Mouse (Mus musculus): ENCODE measurements around the gene Rab30. TPM values are rescaled to one million over a fixed set of nuclear protein-coding genes. Genes with fewer than 3 reads are reported as not detected.

Gene Rab30
- total RNA-seq, 1 experiment from 2014 or later = not detected

DNA sequence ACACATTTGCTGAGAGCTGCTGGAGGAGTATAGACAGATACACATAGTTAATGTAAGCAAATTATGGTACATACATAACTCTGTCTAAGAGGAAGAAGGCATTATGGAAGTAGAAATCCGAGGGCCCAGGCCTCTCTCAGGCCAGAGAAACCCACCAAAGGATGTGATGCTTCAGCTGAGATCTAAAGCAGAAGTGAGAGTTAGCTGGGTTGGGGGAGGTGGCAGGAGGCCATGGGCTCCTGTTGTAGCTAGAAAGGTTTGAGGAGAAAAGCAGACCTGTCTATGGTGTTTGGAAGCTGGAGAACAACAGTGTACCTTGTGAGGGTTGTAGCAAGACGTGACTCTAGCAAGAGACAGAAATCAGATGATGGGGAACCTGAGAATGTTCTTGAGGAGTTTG is 75.8 kb downstream of the Rab30 start:
- ATAC-seq (replicated peaks in 1 of 2; ENCODE audit: insufficient read depth in 1 of 2, low FRiP score in 2 of 2, low TSS enrichment in 1 of 2, low read depth in 1 of 2, poor library complexity in 2 of 2, severe bottlenecking in 2 of 2) = 0 out of 4 replicates have a peak, but pooled peaks of 1 of the 2 experiments have one; percentile 2

DNA sequence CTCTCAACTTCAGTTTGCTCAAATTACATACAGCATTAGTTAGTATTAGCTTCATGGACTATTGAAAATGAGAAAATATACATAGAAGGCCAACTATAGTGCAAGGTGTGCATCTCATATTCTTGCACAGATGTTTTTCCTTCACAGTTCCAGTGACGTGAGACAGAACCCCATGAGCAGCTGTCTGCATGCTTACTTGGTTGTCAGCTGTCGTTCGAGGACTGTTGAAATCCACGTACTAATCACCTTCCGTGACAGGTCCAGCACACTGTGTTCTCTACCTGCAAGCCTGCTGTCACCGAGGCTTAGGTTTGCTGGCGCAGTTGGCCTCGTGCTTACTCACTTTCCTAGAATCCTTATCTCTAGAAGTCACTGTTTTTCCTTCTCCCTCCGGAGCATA is 76.5 kb downstream of the Rab30 start:
- ATAC-seq (replicated peaks in 1 of 2; ENCODE audit: insufficient read depth in 1 of 2, low FRiP score in 2 of 2, low TSS enrichment in 1 of 2, low read depth in 1 of 2, poor library complexity in 2 of 2, severe bottlenecking in 2 of 2) = no peak

DNA sequence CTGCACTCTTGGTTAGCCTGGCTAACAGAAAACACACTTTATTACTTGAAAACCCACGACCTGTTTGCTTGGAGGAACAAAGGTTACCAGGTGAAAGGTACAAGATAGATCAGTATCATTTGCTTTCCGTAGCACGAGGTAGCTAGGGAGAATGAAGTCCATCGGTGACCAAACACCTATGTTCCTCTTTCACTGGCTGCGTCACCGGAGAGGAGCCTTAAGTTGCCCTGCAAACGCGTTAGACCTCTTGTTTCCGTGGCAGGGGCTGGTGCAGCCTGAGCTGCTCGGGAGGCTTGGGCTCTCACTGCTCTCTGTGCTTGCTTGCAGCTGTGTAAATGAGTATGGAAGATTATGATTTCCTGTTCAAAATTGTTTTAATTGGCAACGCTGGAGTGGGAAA is 78.3 kb downstream of the Rab30 start:
- ATAC-seq (replicated peaks in 1 of 2; ENCODE audit: insufficient read depth in 1 of 2, low FRiP score in 2 of 2, low TSS enrichment in 1 of 2, low read depth in 1 of 2, poor library complexity in 2 of 2, severe bottlenecking in 2 of 2) = no peak

DNA sequence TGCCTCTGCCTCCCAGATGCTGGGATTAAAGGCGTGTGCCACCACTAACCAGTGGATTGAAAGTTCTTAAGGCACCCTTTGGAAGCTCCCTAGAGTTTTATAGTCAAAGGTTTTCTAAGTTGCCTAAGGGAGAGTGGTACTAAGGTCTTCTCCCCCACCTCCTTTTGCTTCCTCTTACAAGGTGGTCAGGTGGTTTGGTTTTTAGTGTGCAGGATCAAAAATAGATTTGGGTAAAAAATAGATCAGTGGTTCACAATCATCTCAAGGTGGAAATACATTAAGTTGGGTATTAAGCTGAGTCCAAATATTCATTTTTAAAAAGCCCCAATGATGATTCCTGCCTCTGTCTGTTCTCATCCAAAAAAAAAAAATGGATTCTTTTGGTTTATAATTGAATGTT is 79.0 kb downstream of the Rab30 start:
- no peak for ATAC-seq (replicated peaks in 1 of 2; ENCODE audit: insufficient read depth in 1 of 2, low FRiP score in 2 of 2, low TSS enrichment in 1 of 2, low read depth in 1 of 2, poor library complexity in 2 of 2, severe bottlenecking in 2 of 2)

DNA sequence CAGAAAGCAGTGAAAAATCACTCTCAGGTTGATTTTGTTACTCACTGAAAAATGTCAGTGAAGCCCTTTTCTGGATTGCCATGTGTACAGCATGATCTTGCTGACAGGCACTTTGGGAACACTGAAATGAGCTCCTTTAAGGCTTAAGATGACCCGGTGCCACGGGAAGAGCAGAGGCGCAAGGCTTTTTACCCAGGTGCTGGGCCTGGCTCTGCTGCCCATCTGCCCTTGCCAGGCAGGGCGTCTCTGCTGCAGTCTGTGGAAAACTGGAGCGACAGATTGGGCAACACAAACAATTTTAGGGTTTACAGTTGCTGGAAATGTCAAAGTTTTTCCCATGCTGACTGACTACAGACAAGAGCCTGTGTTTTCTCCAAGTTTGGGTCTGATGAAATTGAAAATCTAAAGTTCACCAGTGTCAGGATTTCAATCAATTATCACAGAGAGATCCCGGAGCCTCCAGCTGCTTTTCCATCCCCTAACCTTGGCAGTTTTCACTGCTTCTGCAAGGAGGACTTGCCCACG is 79.6 kb downstream of the Rab30 start:
- ATAC-seq (replicated peaks in 1 of 2; ENCODE audit: insufficient read depth in 1 of 2, low FRiP score in 2 of 2, low TSS enrichment in 1 of 2, low read depth in 1 of 2, poor library complexity in 2 of 2, severe bottlenecking in 2 of 2) = no peak

DNA sequence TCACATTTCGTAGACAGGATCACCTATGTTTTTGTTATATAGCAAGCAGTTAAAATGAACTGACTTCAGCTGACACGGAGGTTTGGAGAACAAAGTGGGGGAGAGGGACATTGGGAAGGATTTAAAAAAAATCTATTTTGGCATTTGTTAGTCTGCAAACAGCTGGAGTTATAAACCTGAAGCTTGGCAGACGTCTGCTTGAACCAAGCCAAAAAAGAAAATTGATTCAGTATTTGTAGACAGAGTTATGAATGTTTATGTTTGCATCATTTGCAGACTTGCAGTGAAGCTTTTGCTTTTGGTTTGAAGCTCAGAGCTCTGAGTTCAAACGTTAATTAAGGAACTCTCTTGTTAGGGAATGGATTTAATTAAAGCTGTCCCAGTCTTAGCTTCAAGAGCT is 80.5 kb downstream of the Rab30 start:
- no peak for ATAC-seq (replicated peaks in 1 of 2; ENCODE audit: insufficient read depth in 1 of 2, low FRiP score in 2 of 2, low TSS enrichment in 1 of 2, low read depth in 1 of 2, poor library complexity in 2 of 2, severe bottlenecking in 2 of 2)

DNA sequence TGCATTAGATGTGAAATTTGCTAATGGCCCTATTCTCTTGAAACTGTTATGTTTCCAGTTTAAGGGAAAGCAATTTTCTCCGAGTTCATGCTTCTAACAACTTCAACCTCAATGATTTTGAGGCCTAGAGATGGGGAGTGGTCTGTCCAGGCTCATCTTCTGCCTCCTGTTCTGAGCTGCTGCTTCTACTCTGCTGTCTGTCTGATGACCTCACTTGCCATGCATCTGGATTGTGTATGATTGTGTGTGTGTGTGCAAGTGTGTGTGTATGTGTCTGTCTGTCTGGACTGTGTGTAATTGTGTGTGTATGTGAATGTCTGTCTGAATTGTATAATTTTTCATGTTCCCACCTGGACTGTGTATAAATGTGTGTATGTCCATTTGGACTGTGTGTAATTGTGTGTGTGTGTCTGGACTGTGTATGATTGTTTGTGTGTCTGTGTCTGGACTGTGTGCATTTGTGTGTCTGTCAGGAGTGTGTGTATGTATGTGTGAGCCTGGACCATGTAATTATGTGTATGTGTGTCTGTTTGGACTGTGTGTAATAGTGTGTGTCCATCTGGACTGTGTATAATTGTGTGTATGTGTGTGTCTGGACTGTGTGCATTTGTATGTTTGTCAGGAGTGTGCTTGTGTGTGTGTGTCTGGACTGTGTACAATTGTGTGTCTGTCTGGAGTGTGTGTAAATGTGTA is 81.2 kb downstream of the Rab30 start:
- ATAC-seq (replicated peaks in 1 of 2; ENCODE audit: insufficient read depth in 1 of 2, low FRiP score in 2 of 2, low TSS enrichment in 1 of 2, low read depth in 1 of 2, poor library complexity in 2 of 2, severe bottlenecking in 2 of 2) = no peak

DNA sequence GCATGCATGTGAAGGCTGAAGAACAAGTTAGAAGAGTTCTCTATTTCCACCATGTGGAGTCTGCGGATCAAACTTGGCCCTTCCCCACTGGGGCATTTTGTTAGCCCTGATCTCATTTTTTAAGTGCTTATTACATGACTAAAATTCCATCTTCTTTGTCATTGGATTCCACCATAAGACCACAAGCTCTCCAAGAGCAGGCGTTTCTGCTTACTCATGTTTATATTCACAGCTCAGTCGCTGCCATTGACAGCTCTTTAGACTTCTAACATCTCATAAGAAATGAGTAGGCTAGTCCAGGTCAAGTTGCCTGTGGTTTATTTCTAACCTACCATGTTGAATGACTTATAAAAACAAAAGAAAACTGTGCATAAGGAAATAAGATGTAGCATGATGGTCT is 84.8 kb downstream of the Rab30 start:
- ATAC-seq (replicated peaks in 1 of 2; ENCODE audit: insufficient read depth in 1 of 2, low FRiP score in 2 of 2, low TSS enrichment in 1 of 2, low read depth in 1 of 2, poor library complexity in 2 of 2, severe bottlenecking in 2 of 2) = no peak

DNA sequence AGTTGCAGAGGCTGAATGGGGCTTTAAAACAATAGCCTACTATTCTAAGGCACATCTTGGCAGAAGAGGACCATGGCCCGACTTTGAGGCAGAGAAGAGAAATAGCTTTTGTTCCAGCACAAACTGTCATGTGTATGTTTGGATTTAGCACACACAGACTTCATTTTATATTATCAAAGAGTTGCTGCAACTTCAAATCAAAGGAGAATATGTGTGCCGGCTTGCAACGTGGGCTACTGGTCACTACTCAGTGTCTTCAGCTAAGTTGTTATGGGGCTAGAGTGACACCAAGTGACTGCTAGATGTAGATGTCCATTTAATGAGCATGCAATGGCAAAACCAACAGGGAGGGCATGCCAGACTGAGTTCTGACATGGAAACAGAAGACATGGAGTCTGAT is 86.6 kb downstream of the Rab30 start:
- no peak for ATAC-seq (replicated peaks in 1 of 2; ENCODE audit: insufficient read depth in 1 of 2, low FRiP score in 2 of 2, low TSS enrichment in 1 of 2, low read depth in 1 of 2, poor library complexity in 2 of 2, severe bottlenecking in 2 of 2)

DNA sequence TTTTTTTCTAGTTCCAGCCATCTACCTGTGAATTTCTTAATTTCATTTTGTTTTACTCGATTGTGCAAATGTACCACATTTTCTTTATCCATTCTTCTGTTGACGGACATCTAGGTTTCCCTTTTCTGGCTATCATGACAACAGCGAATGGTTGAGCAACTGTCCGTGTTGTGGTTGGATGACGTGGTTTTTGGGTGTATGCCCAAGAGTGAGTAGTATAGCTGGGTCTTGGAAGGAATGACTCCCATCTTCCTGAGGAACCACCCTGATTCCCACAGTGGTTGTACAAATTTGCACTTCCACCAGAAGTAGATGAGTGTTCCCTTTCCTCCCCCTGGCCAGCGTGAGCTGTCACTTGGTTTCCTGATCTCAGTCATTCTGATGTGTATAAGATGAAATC is 91.0 kb downstream of the Rab30 start:
- ATAC-seq (replicated peaks in 1 of 2; ENCODE audit: insufficient read depth in 1 of 2, low FRiP score in 2 of 2, low TSS enrichment in 1 of 2, low read depth in 1 of 2, poor library complexity in 2 of 2, severe bottlenecking in 2 of 2) = peak in 1 of 2 experiments; percentile 33; a peak in 1 of 4 replicates

DNA sequence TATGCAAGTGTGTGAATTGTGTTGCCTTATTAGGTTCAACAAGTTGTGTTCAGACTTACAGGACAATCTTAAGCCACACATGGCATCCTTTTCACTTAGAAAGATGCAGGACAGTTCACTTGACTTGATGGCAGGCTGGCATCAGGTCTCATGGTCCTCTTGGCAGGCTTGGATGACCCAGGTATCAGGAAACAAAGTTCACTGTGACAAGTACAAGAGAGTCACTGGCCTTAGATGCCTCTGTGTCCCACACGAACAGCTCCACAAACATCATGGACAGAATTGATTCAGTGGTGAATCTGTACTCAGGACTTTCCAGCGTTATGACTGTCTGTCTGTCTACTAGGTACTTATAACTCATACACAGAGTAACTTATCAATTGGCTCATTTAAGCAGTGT is 93.0 kb downstream of the Rab30 start:
- ATAC-seq (replicated peaks in 1 of 2; ENCODE audit: insufficient read depth in 1 of 2, low FRiP score in 2 of 2, low TSS enrichment in 1 of 2, low read depth in 1 of 2, poor library complexity in 2 of 2, severe bottlenecking in 2 of 2) = no peak

DNA sequence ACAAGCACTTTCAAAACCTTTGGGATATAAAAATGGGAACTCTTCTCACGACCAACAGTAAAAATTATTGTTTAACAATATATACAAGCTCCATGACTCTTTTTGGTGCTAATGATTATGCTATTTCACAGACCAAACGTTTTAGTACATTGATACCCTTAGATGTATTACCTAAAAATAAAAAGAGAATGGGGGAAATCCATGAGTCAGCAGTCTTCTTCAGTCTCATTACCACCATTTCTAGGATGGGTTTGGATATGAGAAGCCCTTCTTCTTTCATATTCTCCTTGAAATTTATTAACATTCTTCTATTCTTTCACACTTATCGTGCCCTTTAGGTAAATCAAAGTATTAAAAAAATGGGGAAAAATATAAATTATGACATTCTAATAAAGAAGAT is 95.0 kb downstream of the Rab30 start:
- no peak for ATAC-seq (replicated peaks in 1 of 2; ENCODE audit: insufficient read depth in 1 of 2, low FRiP score in 2 of 2, low TSS enrichment in 1 of 2, low read depth in 1 of 2, poor library complexity in 2 of 2, severe bottlenecking in 2 of 2)

DNA sequence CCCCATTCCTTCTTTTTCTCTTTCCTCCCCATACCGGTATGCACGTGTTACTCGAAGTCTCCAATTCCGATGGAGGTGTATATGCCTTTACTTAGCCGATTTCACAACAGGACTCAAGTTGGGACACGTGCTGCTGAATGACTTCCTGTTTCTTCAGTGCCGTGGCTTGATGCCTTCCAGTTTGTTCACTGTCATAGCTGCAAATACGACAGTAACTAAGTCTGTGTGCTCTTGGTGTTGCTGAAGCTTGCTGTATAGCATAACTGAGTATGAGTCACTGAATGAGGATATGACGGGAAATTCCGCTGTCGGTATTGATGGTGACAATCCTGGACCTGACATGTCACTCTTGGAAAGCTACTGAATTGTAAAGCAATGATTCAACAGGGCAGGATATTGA is 95.8 kb downstream of the Rab30 start:
- ATAC-seq (replicated peaks in 1 of 2; ENCODE audit: insufficient read depth in 1 of 2, low FRiP score in 2 of 2, low TSS enrichment in 1 of 2, low read depth in 1 of 2, poor library complexity in 2 of 2, severe bottlenecking in 2 of 2) = peak; percentile 95 to 96

DNA sequence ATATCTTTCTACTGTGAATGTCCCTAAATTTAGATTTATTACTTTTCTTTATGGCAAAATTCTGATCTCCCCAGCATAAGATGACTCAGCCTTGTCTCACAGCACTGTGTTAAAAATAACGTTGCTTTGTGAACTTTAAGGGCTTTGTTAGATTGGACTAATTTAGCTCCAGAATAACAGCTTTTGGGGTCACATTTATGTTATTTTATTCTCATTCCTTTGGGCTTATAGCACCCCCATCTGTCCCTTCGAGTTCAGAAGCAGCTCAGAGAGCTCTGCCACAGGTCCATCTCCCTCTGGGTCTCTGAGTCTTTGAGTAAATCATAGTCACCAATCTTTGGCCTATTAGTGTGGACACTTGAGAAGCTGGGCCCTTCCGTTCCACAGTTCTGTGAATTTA is 96.5 kb downstream of the Rab30 start:
- ATAC-seq (replicated peaks in 1 of 2; ENCODE audit: insufficient read depth in 1 of 2, low FRiP score in 2 of 2, low TSS enrichment in 1 of 2, low read depth in 1 of 2, poor library complexity in 2 of 2, severe bottlenecking in 2 of 2) = no peak

DNA sequence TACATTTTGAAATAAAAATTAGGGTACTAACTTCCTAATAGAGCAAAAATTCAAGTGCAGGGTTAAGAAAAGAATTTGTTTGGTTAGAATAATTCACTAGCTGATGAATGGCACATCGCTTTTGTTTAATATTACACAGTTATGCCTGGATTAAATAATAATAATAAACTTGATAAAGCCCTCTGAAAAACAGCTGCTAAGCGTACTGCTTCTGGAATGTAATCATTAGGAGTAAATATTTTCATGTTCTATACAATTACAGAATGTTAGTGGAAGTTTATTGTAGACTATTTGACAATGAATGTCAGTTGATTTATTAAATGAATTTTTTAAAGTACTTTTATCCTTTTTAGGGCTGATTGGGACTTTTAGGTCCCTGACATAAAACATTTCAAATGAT is 100.9 kb downstream of the Rab30 start:
- ATAC-seq (replicated peaks in 1 of 2; ENCODE audit: insufficient read depth in 1 of 2, low FRiP score in 2 of 2, low TSS enrichment in 1 of 2, low read depth in 1 of 2, poor library complexity in 2 of 2, severe bottlenecking in 2 of 2) = no peak

DNA sequence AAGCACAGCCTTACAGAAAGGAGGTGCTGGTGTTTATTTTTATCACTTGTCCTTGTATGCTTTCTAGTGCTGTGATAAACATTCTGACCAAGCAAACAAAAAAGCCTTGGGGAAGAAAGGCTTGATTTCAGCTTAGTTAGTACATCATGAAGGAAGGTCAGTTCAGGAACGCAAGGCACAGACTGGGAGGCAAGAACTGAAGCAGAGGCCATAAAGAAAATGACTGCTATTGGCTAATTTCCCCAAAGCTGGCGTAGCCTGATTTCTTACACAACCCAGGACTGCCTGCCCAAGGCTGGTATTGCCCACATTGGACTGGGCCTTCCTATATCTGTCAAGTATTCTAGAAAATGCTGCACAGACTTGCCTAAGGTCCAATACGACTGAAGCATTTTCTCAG is 106.8 kb downstream of the Rab30 start:
- no peak for ATAC-seq (replicated peaks in 1 of 2; ENCODE audit: insufficient read depth in 1 of 2, low FRiP score in 2 of 2, low TSS enrichment in 1 of 2, low read depth in 1 of 2, poor library complexity in 2 of 2, severe bottlenecking in 2 of 2)

DNA sequence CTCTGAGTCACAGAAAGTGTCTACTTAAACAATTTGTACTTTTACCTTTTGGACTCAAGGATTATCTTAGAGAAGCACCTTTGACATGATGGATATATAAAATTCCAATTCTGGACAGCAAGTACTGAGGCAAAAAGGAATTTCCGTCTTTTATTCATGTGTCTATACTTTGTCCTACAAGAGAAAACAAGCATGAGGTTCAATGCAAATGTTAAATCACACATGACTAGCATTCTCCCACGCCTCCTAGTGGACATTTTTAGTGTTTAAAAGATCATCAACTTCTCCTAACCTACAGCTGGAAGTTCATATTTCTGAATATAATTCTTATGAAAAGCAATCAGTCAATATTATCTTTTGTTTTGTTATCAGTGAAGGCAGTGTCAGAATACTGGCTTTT is 125.1 kb downstream of the Rab30 start:
- peak; percentile 56 to 60; a peak in 2 of 4 replicates for ATAC-seq (replicated peaks in 1 of 2; ENCODE audit: insufficient read depth in 1 of 2, low FRiP score in 2 of 2, low TSS enrichment in 1 of 2, low read depth in 1 of 2, poor library complexity in 2 of 2, severe bottlenecking in 2 of 2)

DNA sequence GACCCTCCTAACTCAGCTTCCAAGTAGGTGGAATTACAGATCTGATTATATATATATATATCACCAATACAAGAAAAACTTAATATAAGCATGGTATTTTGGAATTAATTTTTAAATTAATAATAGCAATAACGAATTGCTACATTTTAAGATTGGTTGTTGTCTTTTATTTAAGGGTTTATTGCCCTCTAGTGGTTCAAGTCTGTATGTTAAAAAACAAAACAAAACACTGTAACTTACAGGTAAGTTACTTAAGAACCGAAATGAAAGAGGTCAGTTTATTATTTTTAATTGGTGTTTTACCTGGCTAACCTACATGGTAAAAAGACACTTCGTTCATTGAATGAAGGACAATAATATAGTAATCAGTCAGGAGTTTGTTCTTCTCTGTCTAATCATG is 128.8 kb downstream of the Rab30 start:
- no peak for ATAC-seq (replicated peaks in 1 of 2; ENCODE audit: insufficient read depth in 1 of 2, low FRiP score in 2 of 2, low TSS enrichment in 1 of 2, low read depth in 1 of 2, poor library complexity in 2 of 2, severe bottlenecking in 2 of 2)

DNA sequence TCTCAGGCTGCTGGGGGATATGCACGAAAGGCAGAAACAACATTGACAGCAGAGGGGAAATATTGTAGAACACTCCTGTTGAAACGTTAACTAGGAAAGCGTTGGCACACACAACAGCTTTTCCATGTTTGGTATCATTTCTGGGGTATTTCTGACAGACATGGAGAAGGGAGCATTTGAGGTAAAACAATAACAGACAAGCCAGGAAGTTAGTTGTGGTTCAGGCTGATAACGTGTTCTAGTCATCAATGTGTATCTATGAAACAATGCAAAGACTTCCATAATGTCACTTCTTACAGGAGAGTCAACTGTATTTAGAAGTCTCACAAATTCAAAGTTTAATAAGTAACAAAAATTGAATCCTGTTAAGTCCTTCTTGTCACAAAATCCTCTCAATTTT is 130.2 kb downstream of the Rab30 start:
- no peak for ATAC-seq (replicated peaks in 1 of 2; ENCODE audit: insufficient read depth in 1 of 2, low FRiP score in 2 of 2, low TSS enrichment in 1 of 2, low read depth in 1 of 2, poor library complexity in 2 of 2, severe bottlenecking in 2 of 2)

All from hematopoietic stem cell, adult 5-6 weeks (primary cell).